Mouse (Mus musculus) CH12.LX (cell line): ENCODE results near the gene Kcnh2. TPM values are rescaled to one million over a fixed set of nuclear protein-coding genes. Genes with fewer than 3 reads are reported as not detected.

Source experiments
- DNase-seq: peaks from one replicate; pipeline ENCODE4 v3.0.0-alpha.2; 2013; ENCODE audit errors: extremely low read depth
- H3K27ac ChIP-seq: 2 replicates; pipeline ENCODE4 v1.5.1; 2012; ENCODE audit warnings: low read depth, mild to moderate bottlenecking, control low read depth, moderate library complexity; ENCODE audit not compliant: insufficient read depth
- H3K27me3 ChIP-seq: replicated peaks from 2 replicates; pipeline ENCODE3; 2012; ENCODE audit warnings: inconsistent platforms
- H3K36me3 ChIP-seq, 2 experiments: replicated peaks in 1 of 2; 2 replicates each; pipeline versions ENCODE3 to v1.6.1; 2012; ENCODE audit warnings: inconsistent platforms in 1 of 2, low read length in 1 of 2, mild to moderate bottlenecking in 1 of 2, mixed read lengths in 1 of 2, moderate library complexity in 1 of 2; ENCODE audit not compliant: control insufficient read depth in 1 of 2, insufficient read depth in 1 of 2
- H3K4me1 ChIP-seq, 2 experiments: 2 replicates each; pipeline ENCODE4 v1.6.1; 2012; ENCODE audit warnings: inconsistent platforms in 1 of 2, moderate library complexity in 1 of 2; ENCODE audit not compliant: insufficient read depth in 2 of 2, control insufficient read depth in 1 of 2
- H3K4me2 ChIP-seq: 2 replicates; pipeline ENCODE4 v1.6.1; 2012; ENCODE audit warnings: low read depth, mild to moderate bottlenecking, control low read depth; ENCODE audit not compliant: poor library complexity, insufficient read depth, severe bottlenecking
- H3K4me3 ChIP-seq, 3 experiments: fragments of 150-350 bp in 1 of 3; sonication (generic) in 1 of 3; replicated peaks in 1 of 3; 2 replicates each; pipeline versions ENCODE3 to v1.5.1; 2011 to 2012; ENCODE audit warnings: low read depth in 2 of 3, low read length in 2 of 3, mild to moderate bottlenecking in 2 of 3, moderate library complexity in 2 of 3, control low read depth in 1 of 3, improper control_type of control experiment in 1 of 3, inconsistent platforms in 1 of 3, mixed read lengths in 1 of 3; ENCODE audit not compliant: poor library complexity in 1 of 3
- H3K79me2 ChIP-seq: replicated peaks from 2 replicates; pipeline ENCODE4 v1.6.1; 2012; ENCODE audit warnings: mild to moderate bottlenecking, moderate library complexity; ENCODE audit not compliant: control insufficient read depth, poor library complexity, insufficient read depth, severe bottlenecking; ENCODE audit errors: extremely low read depth
- H3K9ac ChIP-seq: 2 replicates; pipeline ENCODE4 v1.6.1; 2012; ENCODE audit warnings: low read depth, mild to moderate bottlenecking, control low read depth, moderate library complexity; ENCODE audit not compliant: insufficient read depth
- H3K9me3 ChIP-seq: replicated peaks from 2 replicates; pipeline ENCODE3; 2012; ENCODE audit warnings: low read length, inconsistent platforms, mixed read lengths
- BHLHE40 ChIP-seq: IDR thresholded peaks from 2 replicates; pipeline ENCODE4 v1.6.1; 2011; ENCODE audit warnings: mild to moderate bottlenecking, low read depth, low read length, improper control_type of control experiment
- CHD1 ChIP-seq: IDR thresholded peaks from 2 replicates; pipeline ENCODE4 v1.6.1; 2012; ENCODE audit warnings: low read depth, low read length, improper control_type of control experiment, inconsistent platforms
- CHD2 ChIP-seq: IDR thresholded peaks from 2 replicates; pipeline ENCODE4 v1.6.1; 2011; ENCODE audit warnings: low read length, improper control_type of control experiment
- E2F4 ChIP-seq: IDR thresholded peaks from 2 replicates; pipeline ENCODE4 v1.6.1; 2011; ENCODE audit warnings: low read depth, low read length, improper control_type of control experiment; ENCODE audit not compliant: insufficient replicate concordance
- EP300 ChIP-seq: IDR thresholded peaks from 2 replicates; pipeline ENCODE4 v1.6.1; 2011; ENCODE audit warnings: low read length, improper control_type of control experiment
- ETS1 ChIP-seq: conservative IDR thresholded peaks from 2 replicates; pipeline ENCODE4 v1.6.1; 2012; ENCODE audit warnings: low read depth, mild to moderate bottlenecking, inconsistent platforms, low read length, improper control_type of control experiment, moderate library complexity
- JUND ChIP-seq: conservative IDR thresholded peaks from 2 replicates; pipeline ENCODE4 v1.6.1; 2011; ENCODE audit warnings: low read depth, low read length, improper control_type of control experiment
- MAZ ChIP-seq: IDR thresholded peaks from 2 replicates; pipeline ENCODE4 v1.6.1; 2012; ENCODE audit warnings: low read depth, mild to moderate bottlenecking, inconsistent platforms, low read length, improper control_type of control experiment, moderate library complexity
- MEF2A ChIP-seq: IDR thresholded peaks from 2 replicates; pipeline ENCODE4 v1.6.1; 2014; ENCODE audit warnings: low read depth, mild to moderate bottlenecking, inconsistent platforms, low read length, improper control_type of control experiment, borderline replicate concordance
- MXI1 ChIP-seq: IDR thresholded peaks from 2 replicates; pipeline ENCODE4 v1.6.1; 2011; ENCODE audit warnings: mild to moderate bottlenecking, low read depth, low read length, improper control_type of control experiment
- NELFE ChIP-seq: IDR thresholded peaks from 2 replicates; pipeline ENCODE4 v1.6.1; 2011; ENCODE audit warnings: low read depth, low read length, improper control_type of control experiment
- POLR2A ChIP-seq: IDR thresholded peaks from 2 replicates; pipeline ENCODE4 v1.6.1; 2011; ENCODE audit warnings: low read depth, mild to moderate bottlenecking, improper control_type of control experiment, low read length
- POLR2AphosphoS2 ChIP-seq: IDR thresholded peaks from 2 replicates; pipeline ENCODE4 v1.6.1; 2011; ENCODE audit warnings: low read depth, low read length, improper control_type of control experiment
- RAD21 ChIP-seq: IDR thresholded peaks from 2 replicates; pipeline ENCODE4 v1.6.1; 2011; ENCODE audit warnings: low read depth, mild to moderate bottlenecking, low read length, improper control_type of control experiment, moderate library complexity
- RCOR1 ChIP-seq: conservative IDR thresholded peaks from 2 replicates; pipeline ENCODE4 v1.6.1; 2012; ENCODE audit warnings: low read depth, mild to moderate bottlenecking, inconsistent platforms, low read length, improper control_type of control experiment
- SMC3 ChIP-seq: IDR thresholded peaks from 2 replicates; pipeline ENCODE4 v1.6.1; 2011; ENCODE audit warnings: low read depth, low read length, improper control_type of control experiment
- USF1 ChIP-seq: IDR thresholded peaks from 2 replicates; pipeline ENCODE4 v1.6.1; 2014; ENCODE audit warnings: low read depth, mild to moderate bottlenecking, inconsistent platforms, low read length, improper control_type of control experiment
- USF2 ChIP-seq: conservative IDR thresholded peaks from 2 replicates; pipeline ENCODE4 v1.6.1; 2011; ENCODE audit warnings: low read depth, low read length, improper control_type of control experiment
- ZMIZ1 ChIP-seq: IDR thresholded peaks from 2 replicates; pipeline ENCODE4 v1.6.1; 2012; ENCODE audit warnings: low read depth, mild to moderate bottlenecking, inconsistent platforms, low read length, improper control_type of control experiment
- dilution Hi-C: fragments of 300-500 bp; cut with MboI; formaldehyde crosslinking; loops from 2 replicates; pipeline ENCODE4 v1.14.3; 2020; ENCODE audit warnings: low sequenced_read_pairs; ENCODE audit not compliant: extremely low pct_unique_long_range_greater_than_20kb, extremely low pct_ligation_motif_present
- in situ Hi-C: fragments of 300-500 bp; cut with MboI; formaldehyde crosslinking; loops from 3 replicates; pipeline ENCODE4 v1.14.3; 2019; ENCODE audit warnings: low sequenced_read_pairs, low pct_ligation_motif_present, low pct_unique_long_range_greater_than_20kb, mixed read lengths
- polyA plus RNA-seq: library from polyadenylated mRNA; unstranded; fragments of >175 nt; gene quantifications from 2 replicates; pipeline ENCODE4 v1.2.1, GENCODE M21; 2012; ENCODE audit warnings: low read depth; ENCODE audit not compliant: insufficient read length
- total RNA-seq, 2 experiments: library from RNA; depleted of rRNA; stranded (reverse); fragments of 300-350 nt in 1 of 2; fragments of >200 nt in 1 of 2; gene quantifications; 2 replicates each; pipeline ENCODE4 v1.2.3; 2012 to 2014

The Kcnh2 gene
- total and polyA plus RNA-seq, 3 experiments = 0.30 to 2.8 (median 0.59) TPM

GRCm38 (mm10) chr5:24352251-24352859, 951 bp upstream of the Kcnh2 start:
- Histone ChIP-seq H3K4me1 (peaks cover 27 to 29% of the 10 kb centered on the region in 2 experiments), H3K9ac (peak overlapping the region; percentile 23), H3K27ac (peak overlapping the region; percentile 68), H3K79me2 (no peaks in the 10 kb centered on the region), H3K36me3 (no peaks in the 10 kb centered on the region), H3K4me3 (peak overlapping the region in 2 of 3 experiments; percentile 49 to 74), H3K9me3 (no peaks in the 10 kb centered on the region), H3K4me2 (peak overlapping the region; percentile 82), H3K27me3 (peaks cover 83% of the 10 kb centered on the region)
- in situ Hi-C loops (no loop called here), dilution Hi-C loops (no loop called here)
- peak; percentile 37; the same call in 1 of the 2 replicates for TF ChIP-seq POLR2A
- no peak for TF ChIP-seq MXI1
- TF ChIP-seq CHD1 = no peak
- peak; percentile 9; the same call in 1 of the 2 replicates for TF ChIP-seq ETS1
- peak; percentile 49 for DNase-seq

GRCm38 (mm10) chr5:24351701-24352171, 332 bp upstream of the Kcnh2 start:
- peak overlapping the region; percentile 68 for H3K27ac ChIP-seq
- no peaks in the 10 kb centered on the region for H3K79me2 ChIP-seq
- H3K4me1 ChIP-seq = peaks cover 27 to 29% of the 10 kb centered on the region in 2 experiments
- peak; percentile 43 for DNase-seq
- TF ChIP-seq MEF2A = no peak
- TF ChIP-seq CHD2 = peak; percentile 61; the same call in 1 of the 2 replicates
- TF ChIP-seq MXI1 = peak; percentile 20; the same call in 1 of the 2 replicates
- TF ChIP-seq POLR2AphosphoS2 = no peak
- TF ChIP-seq MAZ = peak; percentile 77
- peak overlapping the region; percentile 75 for H3K9ac ChIP-seq
- no peaks in the 10 kb centered on the region for H3K9me3 ChIP-seq
- peak overlapping the region; percentile 82 for H3K4me2 ChIP-seq
- peaks cover 87% of the 10 kb centered on the region for H3K27me3 ChIP-seq
- no peaks in the 10 kb centered on the region for H3K36me3 ChIP-seq
- H3K4me3 ChIP-seq = peak overlapping the region; percentile 45 to 74 (median 49)
- dilution Hi-C loops = no loop called here
- in situ Hi-C loops = no loop called here

- no peak for TF ChIP-seq RAD21
- no peak for TF ChIP-seq USF2
- TF ChIP-seq MEF2A = no peak
- TF ChIP-seq RCOR1 = no peak
- TF ChIP-seq ZMIZ1 = no peak
- no peak for TF ChIP-seq SMC3
- TF ChIP-seq E2F4 = no peak
- TF ChIP-seq JUND = no peak
- TF ChIP-seq NELFE = no peak
- TF ChIP-seq BHLHE40 = no peak
- TF ChIP-seq USF1 = no peak
- TF ChIP-seq EP300 = no peak
- TF ChIP-seq, all 38 proteins: peak for 0
- in situ Hi-C loops (no loop called here), dilution Hi-C loops (no loop called here)
- Histone ChIP-seq H3K36me3 (no peaks in the 10 kb centered on the region), H3K4me3 (peak overlapping the region in 1 of 3 experiments; percentile 74), H3K9me3 (no peaks in the 10 kb centered on the region), H3K4me2 (peak overlapping the region; percentile 67), H3K27me3 (peaks cover 93% of the 10 kb centered on the region), H3K79me2 (no peaks in the 10 kb centered on the region), H3K27ac (no peak overlapping the region), H3K9ac (no peak overlapping the region; the same call in 1 of the 2 replicates), H3K4me1 (peaks cover 27 to 29% of the 10 kb centered on the region in 2 experiments)
- no peak for DNase-seq
These were observed 713 bp downstream of the Kcnh2 start for GRCm38 (mm10) chr5:24350531-24351250.
